Mouse (Mus musculus): ENCODE results near the gene Astn2.

DNA sequence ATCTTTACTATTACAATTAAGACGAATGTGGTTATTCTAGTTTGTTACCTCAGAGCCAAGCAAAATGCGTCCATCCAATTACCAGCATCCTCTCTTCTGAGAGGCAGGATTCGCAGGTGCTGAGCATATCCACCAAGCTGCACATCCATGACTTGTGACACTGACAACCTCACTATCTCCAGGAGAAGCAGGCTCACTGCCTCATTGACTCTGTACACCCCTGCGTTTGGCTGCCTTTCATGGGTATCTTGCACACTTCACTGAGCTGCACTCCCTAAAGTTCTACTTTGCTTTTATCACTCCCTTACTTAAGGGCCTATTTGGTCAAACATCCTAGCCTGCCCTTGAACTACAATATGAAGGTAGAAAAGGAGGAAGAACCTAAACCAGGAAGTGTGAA, 633.5 kb downstream of the Astn2 start:
- TF ChIP-seq CTCF (IDR thresholded peaks at IDR 0.05 in 2 of 3, conservative IDR thresholded peaks at IDR 0.05 in 1 of 3; ENCODE audit: control insufficient read depth in 1 of 3, insufficient read depth in 1 of 3, low read depth in 2 of 3, low read length in 3 of 3, poor library complexity in 1 of 3, severe bottlenecking in 1 of 3) (no peak), POLR2AphosphoS2 (IDR thresholded peaks at IDR 0.05; ENCODE audit: low read length) (no peak)

Data from MEL (cell line).